Mouse (Mus musculus) adrenal gland, postnatal 10 days (tissue): ENCODE measurements around the gene Nsdhl. TPM values are rescaled to one million over a fixed set of nuclear protein-coding genes. Genes with fewer than 3 reads are reported as not detected.
A peak's percentile ranks its signal among the peaks of the same experiment; 100 is the strongest.

Experiments
- DNase-seq: peaks from one replicate; pipeline ENCODE4 v3.0.0; 2021; ENCODE audit warnings: mixed read lengths
- microRNA-seq: library from miRNA; unstranded; fragments of <30 nt; microRNA quantifications from one replicate; pipeline ENCODE4 v1.2.0, GENCODE M21; 2021
- total RNA-seq, 2 experiments: library from RNA; stranded (reverse); gene quantifications; 2 replicates each; pipeline ENCODE4 v1.2.3; 2021

Gene Nsdhl
- total RNA-seq, 2 experiments from 2014 or later: 20.5 to 23.2 TPM

- no peak for DNase-seq
Observed at GRCm38 (mm10) chrX:72995542-72995941, 77.2 kb downstream of the Nsdhl start.

DNA sequence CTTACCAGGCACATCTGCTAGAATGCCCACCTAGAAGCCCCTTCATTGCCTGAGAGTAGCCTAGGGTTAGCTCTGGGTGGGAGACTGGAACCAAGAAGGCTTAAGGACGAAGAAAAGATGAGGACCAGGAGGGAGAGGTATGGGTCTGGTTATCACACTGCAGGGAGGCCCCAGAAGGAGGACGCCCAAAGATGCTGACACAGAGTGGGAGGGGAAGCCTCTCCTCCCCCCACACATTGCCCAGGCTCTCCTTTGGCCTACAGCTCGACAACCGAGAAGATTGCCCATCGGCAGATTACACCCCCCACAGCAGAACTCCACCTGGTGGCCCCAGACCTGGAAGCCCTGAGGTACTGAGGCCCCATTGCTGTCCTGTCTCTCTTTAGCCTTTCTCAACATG lies 84.8 kb downstream of the Nsdhl start:
- no peak for DNase-seq

DNA sequence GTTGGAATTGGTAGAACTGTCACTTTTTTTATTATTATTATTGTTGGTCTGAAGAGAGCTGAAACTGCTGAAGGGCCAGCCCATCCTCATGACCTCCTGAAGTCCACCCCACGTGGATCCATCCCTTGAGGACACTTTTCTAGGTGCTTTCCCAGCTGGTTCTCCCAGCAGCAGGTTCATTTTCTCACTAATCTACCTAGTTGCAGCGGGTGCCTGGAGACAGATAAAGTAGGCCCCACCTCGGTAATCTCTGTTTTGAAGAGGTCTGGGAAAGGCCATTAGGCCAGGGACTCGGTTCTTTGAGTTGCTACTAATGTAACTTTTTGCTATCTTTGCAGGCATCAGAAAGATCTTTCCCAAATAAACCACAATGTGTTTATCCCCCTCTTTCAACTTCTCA lies 87.3 kb downstream of the Nsdhl start:
- no peak for DNase-seq

DNA sequence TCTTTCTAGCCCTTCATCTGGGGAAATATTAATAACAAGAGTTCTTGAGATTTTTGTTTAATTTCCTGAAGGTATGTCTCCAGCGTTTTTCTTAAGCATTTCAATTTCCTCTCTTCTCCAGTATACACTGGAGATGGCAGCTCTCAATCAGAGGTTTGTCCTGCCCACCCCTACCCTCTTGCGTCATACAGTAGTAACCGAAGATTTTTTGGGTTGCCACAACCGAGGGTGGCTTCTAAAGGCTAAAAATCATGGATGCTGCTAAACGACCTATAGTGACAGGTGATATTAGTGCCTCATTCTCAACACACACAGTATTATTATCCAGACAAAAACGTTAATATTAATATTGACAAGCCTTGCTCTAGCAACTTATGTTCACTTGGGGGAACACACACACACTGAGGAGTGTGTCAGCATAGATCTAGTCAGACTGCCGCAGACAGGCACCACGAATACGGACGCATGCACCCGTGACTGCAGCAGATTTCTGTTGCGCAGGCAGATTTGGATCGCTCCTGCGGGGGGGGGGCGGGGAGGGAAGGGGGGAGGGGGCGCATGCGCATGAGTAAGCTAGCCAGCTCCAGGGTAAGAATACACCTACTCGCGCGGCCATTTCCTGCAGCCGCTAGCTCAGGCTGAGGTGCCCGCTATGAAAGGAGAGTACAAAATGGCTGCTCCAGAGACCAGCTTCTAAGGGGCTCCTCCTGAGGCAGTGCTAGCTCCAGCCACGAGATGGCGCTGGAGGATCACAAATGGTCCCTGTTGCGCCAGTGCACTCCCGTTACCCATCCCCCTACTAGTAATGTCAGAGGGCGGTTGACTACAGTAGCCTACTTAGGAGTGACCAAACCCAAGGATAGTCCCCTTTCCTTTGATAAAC lies 89.5 kb downstream of the Nsdhl start:
- DNase-seq: peak; percentile 94

Small RNA genes within 50 kb of the gene (microRNA-seq; reads per million reads assigned to microRNA genes)
- gene Mir2137: 2.8 reads per million

Other genes with a start within 250 kb of the Nsdhl start
- gene Gabrq, start 93.4 kb upstream of the Nsdhl start, total RNA-seq: under 1 TPM; 0.09 to 0.24 TPM
- gene Cetn2, start 146 bp upstream of the Nsdhl start, total RNA-seq: 10 to 100 TPM; 39.1 to 39.5 TPM
- gene Zfp185, start 68.8 kb downstream of the Nsdhl start, total RNA-seq: 1 to 10 TPM; 4.1 to 4.4 TPM
- under 1 TPM; 0.12 to 0.18 TPM for gene Pnma5, start 118.5 kb downstream of the Nsdhl start, total RNA-seq
- under 1 TPM; 0.27 to 0.76 TPM for gene Pnma3, start 146.2 kb downstream of the Nsdhl start, total RNA-seq
- gene Xlr4a, start 163.9 kb downstream of the Nsdhl start, total RNA-seq: 1 to 10 TPM in 1 of 2 experiments, under 1 TPM in 1; 0.85 to 1.1 TPM
- gene Xlr3a, start 178.5 kb downstream of the Nsdhl start, total RNA-seq: 1 to 10 TPM; 1.2 to 2.8 TPM
- gene Gm14685, start 198.5 kb downstream of the Nsdhl start, total RNA-seq: under 1 TPM; 0.51 to 0.76 TPM
- gene Xlr5b, start 230.2 kb downstream of the Nsdhl start, total RNA-seq: not detected
- not detected for gene DXBay18, start 230.9 kb downstream of the Nsdhl start, total RNA-seq